ENCODE assay signal across 8 mouse cellular contexts in the genomic region with DNA sequence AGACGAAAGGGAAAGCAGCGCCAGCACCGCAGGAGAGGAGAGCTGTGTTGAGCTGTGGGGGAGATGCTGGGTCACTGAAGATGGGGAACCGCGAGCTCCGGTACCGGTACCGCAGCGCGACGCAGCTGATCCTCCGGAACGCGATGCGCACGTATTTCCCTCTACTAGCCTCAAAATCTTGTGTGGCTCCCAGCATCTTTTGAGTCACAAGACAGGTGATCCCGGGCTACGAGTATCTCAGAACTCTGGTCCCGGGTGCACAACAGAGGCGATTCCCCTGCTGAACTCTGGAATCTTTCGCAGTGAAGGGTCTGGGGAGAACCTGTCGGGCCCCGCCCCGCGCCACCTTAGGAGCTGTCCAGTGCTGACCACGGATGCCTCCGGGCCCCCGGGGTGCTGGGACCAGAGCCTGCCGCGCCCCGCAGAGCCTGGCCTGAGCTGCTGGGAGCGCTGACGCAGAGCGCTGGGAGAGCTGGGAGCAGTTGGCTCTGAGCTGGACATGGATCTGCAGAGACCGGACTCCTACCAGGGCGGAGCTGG. TPM values are rescaled to one million over a fixed set of nuclear protein-coding genes. Genes with fewer than 3 reads are reported as not detected.
DNase-seq lines count a peak whose midpoint lies in the region; ATAC-seq lines count a peak whose summit lies in the region.

Gene Rab37, plus strand, starts transcription at position 70 of the 540 bp plus-strand sequence.

- peak within 1 kb of the TSS; percentile 27 for H3K4me3 ChIP-seq in forebrain, embryonic 16.5 days (replicated peaks; ENCODE audit: low read length)

- H3K9me3 ChIP-seq in forebrain, embryonic 16.5 days (ENCODE audit: control insufficient read depth, low read length), result 0 out of 2 replicates have a peak, but pooled peaks cover 4% of the 10 kb centered on the region

- no peak within 1 kb of the TSS for H3K27ac ChIP-seq in forebrain, embryonic 16.5 days (ENCODE audit: low read length)

- peaks cover 8% of the 10 kb centered on the region for H3K4me1 ChIP-seq in forebrain, embryonic 16.5 days (replicated peaks; ENCODE audit: control insufficient read depth, insufficient read depth, low read length)

- peaks cover 23% of the 10 kb centered on the region for H3K27me3 ChIP-seq in forebrain, embryonic 16.5 days (replicated peaks; ENCODE audit: control insufficient read depth, insufficient read depth, low read length)

- WGBS in forebrain, embryonic 16.5 days, result under 1% methylated on average over 36 of the region's 36 CpGs

- no peak within 1 kb of the TSS; the same call in 1 of the 2 replicates for H3K9ac ChIP-seq in forebrain, embryonic 16.5 days (replicated peaks; ENCODE audit: low read depth, low read length)

- H3K4me2 ChIP-seq in forebrain, embryonic 16.5 days (ENCODE audit: low read length), result peak within 1 kb of the TSS; percentile 47

- peak; percentile 13 for DNase-seq in ovary, postnatal 14 days (ENCODE audit: low spot score)
- no peak for DNase-seq in ovary, postnatal 10 days (ENCODE audit: low spot score)
- DNase-seq in cerebellum, adult 18-20 months, result peak; percentile 80 to 82
- DNase-seq in liver, result peak; percentile 42
- peak; percentile 17 for DNase-seq in retina, embryonic 14.5 days (ENCODE audit: low spot score)
- DNase-seq in urinary bladder, adult 2 months (ENCODE audit: low spot score), result no peak
- DNase-seq in frontal cortex, postnatal 36 days (ENCODE audit: low spot score in 2 of 2), result no peak

- no peaks in the 10 kb centered on the region for H3K36me3 ChIP-seq in forebrain, embryonic 16.5 days (ENCODE audit: control insufficient read depth, insufficient read depth)

- ATAC-seq in forebrain, embryonic 16.5 days, result no peak

RNA-seq across cellular contexts. Expression of gene Rab37, which starts in this region (rescaled TPM):
- polyA plus RNA-seq in forebrain, embryonic 16.5 days (2015; fragmentation: Nextera tagmentation; extraction: Ambion mirVana), result 0.85 and 1.1 TPM in 2 replicates
- polyA plus RNA-seq in urinary bladder, adult 2 months (2012; rRNA removed), result 0.77 and 0.94 TPM in 2 replicates

Comparison
In these comparisons a context has a peak if more than half of its experiments do, and no peak if none do; other contexts are left out.
1. DNase-seq: peak in ovary, postnatal 14 days (single experiment), cerebellum, adult 18-20 months (2 of 2), liver (single experiment) and retina, embryonic 14.5 days (single experiment); none in ovary, postnatal 10 days (single experiment), urinary bladder, adult 2 months (single experiment) and frontal cortex, postnatal 36 days (0 of 2).